Mouse (Mus musculus): ENCODE measurements around the gene Rassf1.
A peak's percentile ranks its signal among the peaks of the same experiment; 100 is the strongest.

Gene Rassf1

GRCm38 (mm10) chr9:107555701-107556100, 4.3 kb downstream of the Rassf1 start:
- DNase-seq (ENCODE audit: low read depth, low spot score), result no peak

GRCm38 (mm10) chr9:107556346-107556745, 5.0 kb downstream of the Rassf1 start:
- DNase-seq (ENCODE audit: low read depth, low spot score), result no peak

GRCm38 (mm10) chr9:107563029-107563581, 11.8 kb downstream of the Rassf1 start, which contains the start of gene Tusc2:
Gene Tusc2 (plus strand): TSS chr9:107563255.
- DNase-seq (ENCODE audit: low read depth, low spot score), result peak; percentile 93

- DNase-seq (ENCODE audit: low read depth, low spot score), result peak; percentile 48
These were observed 14.2 kb downstream of the Rassf1 start for GRCm38 (mm10) chr9:107565556-107565955.

- DNase-seq (ENCODE audit: low read depth, low spot score), result peak; percentile 70
These were observed 14.8 kb downstream of the Rassf1 start for GRCm38 (mm10) chr9:107566041-107566709.

GRCm38 (mm10) chr9:107566855-107567254, 15.5 kb downstream of the Rassf1 start:
- DNase-seq (ENCODE audit: low read depth, low spot score), result no peak

- no peak for DNase-seq (ENCODE audit: low read depth, low spot score)
These were observed 16.5 kb downstream of the Rassf1 start, which contains the start of gene Hyal2 for GRCm38 (mm10) chr9:107567702-107568319. Gene Hyal2 (plus strand): TSS chr9:107567945.

- DNase-seq (ENCODE audit: low read depth, low spot score), result peak; percentile 87
These were observed 17.2 kb downstream of the Rassf1 start for GRCm38 (mm10) chr9:107568331-107569261.

GRCm38 (mm10) chr9:107569270-107569669, 17.9 kb downstream of the Rassf1 start:
- peak; percentile 54 for DNase-seq (ENCODE audit: low read depth, low spot score)

GRCm38 (mm10) chr9:107570016-107570415, 18.7 kb downstream of the Rassf1 start:
- DNase-seq (ENCODE audit: low read depth, low spot score), result no peak

GRCm38 (mm10) chr9:107570845-107571244, 19.5 kb downstream of the Rassf1 start:
- no peak for DNase-seq (ENCODE audit: low read depth, low spot score)

- no peak for DNase-seq (ENCODE audit: low read depth, low spot score)
These were observed 20.4 kb downstream of the Rassf1 start for GRCm38 (mm10) chr9:107571534-107572326.

GRCm38 (mm10) chr9:107572327-107572662, 20.9 kb downstream of the Rassf1 start:
- no peak for DNase-seq (ENCODE audit: low read depth, low spot score)

- peak; percentile 78 for DNase-seq (ENCODE audit: low read depth, low spot score)
These were observed 22.4 kb downstream of the Rassf1 start for GRCm38 (mm10) chr9:107573774-107574173.

GRCm38 (mm10) chr9:107575579-107576356, 24.4 kb downstream of the Rassf1 start:
- peak; percentile 96 for DNase-seq (ENCODE audit: low read depth, low spot score)

- DNase-seq (ENCODE audit: low read depth, low spot score), result peak; percentile 86
These were observed 25.2 kb downstream of the Rassf1 start, which contains the start of gene Hyal1 for GRCm38 (mm10) chr9:107576357-107577107. Gene Hyal1 (plus strand): TSS chr9:107576927.

- DNase-seq (ENCODE audit: low read depth, low spot score), result no peak
These were observed 26.5 kb downstream of the Rassf1 start for GRCm38 (mm10) chr9:107577871-107578270.

- no peak for DNase-seq (ENCODE audit: low read depth, low spot score)
These were observed 27.2 kb downstream of the Rassf1 start, which contains the start of gene Naa80 for GRCm38 (mm10) chr9:107578587-107578986. Gene Naa80 (plus strand): TSS chr9:107578887.
